Mouse (Mus musculus) embryo, embryonic 9.5 days (tissue): Measurements from ENCODE around the gene Btbd11.

Experiments
- DNase-seq: peaks from one replicate; pipeline ENCODE4 v3.0.0-alpha.2; 2017; ENCODE audit errors: extremely low spot score

Btbd11 gene

DNA sequence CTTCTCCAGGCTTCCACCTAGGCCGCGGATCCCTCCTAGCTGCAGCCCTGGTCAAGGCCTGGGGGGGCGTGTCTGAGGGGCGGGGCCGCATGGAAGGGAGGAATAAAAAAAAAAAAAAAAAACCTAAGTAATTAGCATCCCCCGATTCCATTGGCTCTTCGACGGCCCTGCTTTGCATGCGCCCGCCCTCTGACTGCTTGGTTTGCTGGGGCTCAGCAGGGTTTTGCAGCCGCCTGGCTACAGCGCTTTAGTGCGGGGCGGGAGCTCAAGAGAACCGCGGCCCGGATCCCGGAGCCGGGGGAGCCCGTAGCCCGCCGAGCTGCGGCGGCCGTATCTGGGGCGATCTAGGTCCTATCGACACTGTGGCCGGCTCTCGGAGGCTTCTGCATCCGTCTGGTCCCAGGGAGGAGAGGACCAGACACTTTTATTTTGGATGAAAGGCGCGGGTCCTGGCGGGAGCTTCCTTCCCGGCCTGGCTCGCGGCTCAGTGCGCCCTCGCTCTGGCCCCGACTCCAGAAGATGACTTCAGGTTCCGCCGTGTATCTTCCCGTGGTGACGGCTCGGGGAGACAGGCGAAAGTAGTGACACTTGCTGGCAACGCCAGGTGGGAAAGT lies at the start of gene Btbd11:
Btbd11 (plus strand) TSS at position 210 of the 614 bp plus-strand sequence.
- peak; percentile 87 for DNase-seq

DNA sequence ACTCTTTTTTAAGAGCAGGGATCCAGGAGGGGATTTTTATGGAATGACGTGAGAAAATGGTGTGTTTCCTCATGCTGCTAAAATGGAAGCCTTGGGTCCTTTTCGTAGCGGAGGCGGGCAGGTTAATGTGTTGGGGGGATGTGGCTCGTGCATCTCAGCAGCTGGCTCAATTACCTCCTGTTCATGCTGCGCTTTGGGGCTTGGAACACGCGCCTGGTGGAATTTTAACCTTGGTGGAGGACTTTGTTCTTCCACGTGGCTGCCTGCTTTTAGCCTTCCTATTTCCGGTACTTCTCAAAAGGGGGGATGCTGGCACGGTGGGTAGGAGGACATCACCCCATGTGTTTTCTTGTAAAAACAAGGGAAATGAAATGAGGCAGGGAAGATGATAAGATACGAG lies 47.9 kb upstream of the Btbd11 start:
- no peak for DNase-seq

DNA sequence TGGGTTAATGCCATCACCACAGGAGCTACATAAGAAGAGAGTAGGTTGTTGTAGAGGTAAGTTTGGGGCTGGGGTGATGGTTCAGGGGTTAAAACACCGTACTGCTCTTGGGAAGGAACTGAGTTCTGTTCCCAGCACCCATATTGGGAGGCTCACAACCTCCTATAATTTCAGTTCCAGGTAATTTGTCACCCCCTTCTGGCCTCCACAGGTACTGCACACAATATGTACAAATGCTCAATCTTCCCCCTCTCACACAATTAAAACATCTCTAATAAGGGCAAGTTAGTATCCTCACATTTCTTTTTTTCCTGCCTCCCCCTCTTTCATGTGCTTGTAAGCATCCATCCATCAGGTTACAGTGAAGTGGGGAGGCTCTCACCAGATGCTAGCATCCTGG lies 44.7 kb upstream of the Btbd11 start:
- DNase-seq = no peak

DNA sequence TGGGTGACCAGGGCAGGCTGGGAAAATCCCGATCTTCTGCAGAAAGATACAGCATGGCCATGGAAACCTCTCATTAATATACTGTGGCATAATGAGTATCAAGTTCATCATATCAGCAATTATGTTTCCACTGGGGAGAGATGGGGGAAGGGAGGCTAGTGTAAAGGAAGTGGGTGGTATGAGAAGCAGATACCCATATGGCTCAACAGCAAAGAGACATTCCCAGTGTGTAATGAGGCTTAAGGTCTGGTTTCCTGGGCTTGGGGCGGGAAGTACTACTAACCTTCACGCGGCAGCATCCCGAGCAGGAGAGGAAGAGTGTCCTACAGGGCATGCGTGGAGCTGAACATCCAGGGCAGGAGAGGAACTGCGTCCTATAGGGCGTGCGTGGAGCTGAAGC lies 39.4 kb upstream of the Btbd11 start:
- no peak for DNase-seq

DNA sequence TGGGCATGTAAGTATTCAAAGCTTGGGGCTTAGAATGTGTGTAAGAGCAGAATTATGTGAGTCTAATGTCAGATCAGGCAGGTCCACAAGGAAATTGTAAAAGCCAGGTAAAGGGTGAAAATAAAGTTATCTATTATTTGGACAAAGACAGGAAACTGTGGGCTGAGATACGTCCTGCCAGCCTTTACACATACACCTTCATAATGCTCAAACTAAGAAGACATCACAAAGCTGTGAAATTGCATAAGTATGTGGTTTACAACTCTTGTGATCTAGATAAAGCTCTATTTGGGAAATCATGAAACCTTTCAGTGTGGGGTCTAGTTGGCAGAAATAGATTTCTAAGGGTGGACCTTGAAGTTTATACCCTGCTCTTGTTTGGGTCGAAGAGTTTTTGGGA lies 34.1 kb upstream of the Btbd11 start:
- DNase-seq = no peak

DNA sequence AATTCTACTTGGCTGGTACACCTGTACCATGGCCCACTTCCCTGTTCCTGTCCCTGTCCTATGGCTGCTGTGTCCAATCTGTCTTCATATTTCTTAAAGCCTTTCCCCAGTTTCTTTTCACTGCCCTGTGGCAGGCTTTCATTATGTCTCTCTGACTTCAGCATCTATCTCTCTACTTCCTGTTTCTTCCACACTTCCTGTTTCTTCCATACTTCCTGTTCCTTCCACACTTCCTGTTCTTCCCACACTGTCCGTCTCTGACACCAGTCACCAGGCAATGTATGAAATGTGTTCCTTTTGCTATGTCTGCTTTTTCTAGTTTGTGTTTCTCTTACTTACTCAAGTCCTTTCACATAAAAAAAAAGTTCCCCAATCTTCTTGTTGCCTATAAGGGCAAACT lies 32.3 kb upstream of the Btbd11 start:
- no peak for DNase-seq

DNA sequence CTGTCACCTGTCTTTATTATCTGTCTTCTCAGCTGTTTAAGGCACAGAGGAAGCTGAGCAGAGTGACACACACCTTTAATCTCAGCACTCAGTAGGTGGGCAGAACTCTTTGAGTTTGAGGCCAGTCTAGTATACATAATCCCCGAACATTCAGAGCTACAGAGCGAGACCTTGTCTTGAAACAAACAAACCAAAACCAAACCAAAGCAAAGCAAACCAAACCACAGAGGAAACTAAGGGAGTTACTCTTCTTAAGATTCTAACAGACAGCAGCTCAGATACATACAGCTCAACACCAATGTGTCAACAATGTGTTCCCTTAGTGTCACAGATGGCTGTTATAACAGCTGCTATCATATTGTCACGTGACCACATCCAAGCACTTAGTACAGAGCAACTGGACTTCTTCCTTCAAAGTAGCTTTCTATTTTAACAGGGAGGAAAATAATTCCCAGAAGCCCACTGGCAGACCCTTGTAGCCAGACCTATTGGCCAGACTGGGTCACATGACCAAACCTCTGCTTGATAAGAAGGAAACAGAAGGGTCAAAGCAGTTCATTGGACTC lies 27.0 kb upstream of the Btbd11 start:
- no peak for DNase-seq

DNA sequence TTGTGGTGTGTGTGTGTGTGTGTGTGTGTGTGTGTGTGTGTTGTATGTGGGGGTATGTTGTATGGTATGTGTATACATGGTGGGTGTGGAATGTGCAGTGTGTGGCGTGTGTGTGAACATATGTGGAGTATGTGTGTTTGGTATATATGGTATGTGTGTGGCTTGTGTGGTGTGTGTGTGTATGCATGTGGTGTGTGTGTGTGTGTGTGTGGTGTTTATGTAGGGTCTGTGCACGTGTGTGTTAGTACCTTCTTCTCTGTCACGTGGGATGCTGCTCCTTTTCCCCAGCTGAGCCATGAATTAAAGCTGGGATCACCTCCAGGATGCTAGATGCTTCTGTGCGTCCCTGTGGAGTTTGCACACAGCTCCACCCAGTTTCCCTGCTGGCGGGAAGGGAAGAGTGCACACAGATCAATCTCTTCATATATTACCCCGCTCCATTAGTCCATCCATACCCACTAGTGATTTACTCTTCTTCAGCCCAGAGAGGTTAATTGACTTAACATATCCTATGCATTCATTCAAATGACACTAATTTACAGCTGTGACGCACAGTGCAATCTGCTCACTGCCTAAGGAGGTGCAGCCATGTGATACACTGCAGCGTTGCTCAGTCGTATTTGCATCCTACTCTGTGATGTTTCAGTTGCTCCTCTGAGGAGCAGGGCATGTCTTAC lies 23.7 kb upstream of the Btbd11 start:
- no peak for DNase-seq

DNA sequence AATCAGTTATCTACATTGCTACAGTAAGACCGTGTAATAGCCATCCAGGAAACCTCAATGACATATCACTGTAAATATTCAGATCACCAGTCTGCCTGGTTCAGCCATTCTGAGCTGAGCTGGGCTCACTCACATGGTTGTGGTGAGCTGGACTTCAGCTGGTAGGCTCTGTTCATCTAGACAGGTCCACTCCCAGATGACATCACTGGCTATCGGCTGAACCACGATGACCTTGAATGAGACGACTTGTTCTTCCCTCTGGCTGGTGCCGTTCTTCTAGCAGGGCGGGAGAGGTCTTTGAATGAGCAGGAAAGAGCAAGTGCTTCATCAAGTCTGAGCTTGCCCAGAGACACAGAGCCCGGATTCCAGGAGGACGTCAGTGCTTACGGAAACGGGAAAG lies 19.7 kb upstream of the Btbd11 start:
- no peak for DNase-seq

DNA sequence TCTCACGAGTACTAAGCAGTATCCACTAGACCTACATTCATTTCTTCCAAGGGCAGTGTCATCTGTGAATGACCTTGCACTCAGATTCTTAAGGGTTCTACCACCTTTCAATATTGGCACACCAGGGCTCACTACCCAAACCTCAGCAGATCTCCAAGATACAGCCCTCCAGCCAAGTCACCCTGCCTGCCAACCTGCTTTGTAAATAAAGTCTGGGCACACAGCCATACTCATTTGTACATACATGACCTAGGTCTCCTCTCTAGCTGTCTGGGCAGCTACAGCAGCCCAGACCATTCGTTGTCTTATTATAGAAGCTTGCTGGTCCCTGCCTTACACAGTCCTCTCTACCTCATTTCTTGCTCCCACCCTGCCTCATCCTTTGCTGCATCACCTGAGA lies 15.3 kb upstream of the Btbd11 start:
- DNase-seq = no peak

DNA sequence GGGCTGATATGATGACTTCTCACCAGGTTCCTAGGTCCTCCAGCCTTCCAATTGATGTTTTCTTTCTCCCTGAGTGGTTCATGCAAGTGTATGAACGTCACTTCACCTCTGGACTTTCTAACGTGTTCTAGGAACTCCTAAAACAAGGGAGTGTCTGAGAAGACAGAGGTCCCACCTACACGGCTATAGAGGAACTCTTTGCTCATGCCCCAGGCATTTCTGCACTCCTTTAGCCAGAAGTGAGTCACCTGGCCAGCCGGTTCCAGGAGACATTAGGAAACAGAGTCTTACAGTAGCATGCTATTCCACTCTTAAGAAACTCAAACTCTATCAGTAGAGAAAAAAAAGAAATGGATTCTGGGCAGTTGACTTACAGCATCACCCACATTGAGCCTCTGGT lies 14.5 kb upstream of the Btbd11 start:
- no peak for DNase-seq

DNA sequence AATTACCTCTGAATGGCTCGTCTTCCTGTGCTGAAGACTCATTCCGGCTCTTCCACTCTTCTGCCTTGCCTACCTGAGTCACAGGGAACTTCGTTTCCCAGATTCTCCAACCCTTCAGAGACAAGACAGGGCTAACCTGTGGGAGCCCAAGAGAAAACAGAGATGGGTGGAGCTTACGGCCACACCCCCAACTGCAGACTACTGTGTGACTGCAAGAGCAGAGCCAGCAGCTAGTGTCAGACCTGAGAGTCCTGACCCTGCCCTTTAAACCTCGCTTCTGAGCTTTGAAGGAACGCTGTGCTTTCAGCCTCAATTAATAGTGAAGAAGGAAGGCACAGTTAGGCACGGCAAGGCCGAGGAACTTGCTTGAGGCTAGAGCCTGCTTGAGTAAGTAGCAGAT lies 7.6 kb upstream of the Btbd11 start:
- peak; percentile 17 for DNase-seq

DNA sequence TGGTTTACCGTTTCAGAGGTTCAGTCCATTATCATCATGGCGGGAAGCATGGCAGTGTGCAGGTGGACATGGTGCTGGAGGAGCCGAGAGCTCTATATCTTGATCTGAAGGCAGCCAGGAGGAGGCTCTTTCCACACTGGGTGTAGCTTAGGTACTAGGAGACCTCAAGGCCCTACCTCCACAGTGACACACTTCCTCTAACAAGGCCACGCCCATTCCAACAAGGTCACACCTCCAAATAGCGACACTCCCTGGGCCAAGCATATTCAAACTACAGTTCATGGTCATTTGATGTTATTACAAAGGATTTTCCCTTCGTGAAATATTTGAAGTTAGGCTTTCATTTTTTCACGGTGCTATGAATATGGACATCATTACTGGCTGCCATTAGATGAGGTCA lies 3.6 kb upstream of the Btbd11 start:
- DNase-seq = no peak

DNA sequence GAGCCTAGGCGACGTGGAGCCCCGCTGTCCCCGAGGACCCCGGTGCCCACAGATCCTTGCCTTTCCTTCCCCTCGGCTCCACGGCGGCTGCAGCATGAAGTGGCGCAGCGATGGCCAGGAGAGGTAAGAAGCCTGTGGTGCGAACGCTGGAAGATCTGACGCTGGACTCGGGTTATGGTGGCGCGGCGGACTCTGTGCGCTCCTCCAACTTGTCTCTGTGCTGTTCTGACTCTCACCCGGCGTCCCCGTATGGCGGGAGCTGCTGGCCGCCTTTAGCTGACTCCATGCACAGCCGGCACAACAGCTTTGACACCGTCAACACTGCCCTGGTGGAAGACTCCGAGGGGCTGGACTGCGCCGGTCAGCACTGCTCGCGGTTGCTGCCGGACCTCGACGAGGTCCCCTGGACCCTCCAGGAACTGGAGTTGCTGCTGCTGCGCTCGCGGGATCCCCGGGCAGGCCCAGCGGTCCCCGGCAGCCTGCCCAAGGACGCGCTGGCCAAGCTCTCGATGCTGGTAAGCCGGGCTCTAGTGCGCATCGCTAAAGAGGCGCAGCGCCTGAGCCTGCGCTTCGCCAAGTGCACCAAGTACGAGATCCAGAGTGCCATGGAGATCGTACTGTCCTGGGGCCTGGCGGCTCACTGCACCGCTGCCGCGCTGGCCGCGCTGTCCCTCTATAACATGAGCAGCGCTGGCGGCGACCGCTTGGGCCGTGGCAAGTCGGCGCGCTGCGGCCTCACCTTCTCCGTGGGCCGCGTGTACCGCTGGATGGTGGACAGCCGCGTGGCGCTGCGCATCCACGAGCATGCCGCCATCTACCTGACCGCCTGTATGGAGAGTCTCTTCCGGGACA lies 831 bp downstream of the Btbd11 start:
- peak; percentile 67 for DNase-seq

DNA sequence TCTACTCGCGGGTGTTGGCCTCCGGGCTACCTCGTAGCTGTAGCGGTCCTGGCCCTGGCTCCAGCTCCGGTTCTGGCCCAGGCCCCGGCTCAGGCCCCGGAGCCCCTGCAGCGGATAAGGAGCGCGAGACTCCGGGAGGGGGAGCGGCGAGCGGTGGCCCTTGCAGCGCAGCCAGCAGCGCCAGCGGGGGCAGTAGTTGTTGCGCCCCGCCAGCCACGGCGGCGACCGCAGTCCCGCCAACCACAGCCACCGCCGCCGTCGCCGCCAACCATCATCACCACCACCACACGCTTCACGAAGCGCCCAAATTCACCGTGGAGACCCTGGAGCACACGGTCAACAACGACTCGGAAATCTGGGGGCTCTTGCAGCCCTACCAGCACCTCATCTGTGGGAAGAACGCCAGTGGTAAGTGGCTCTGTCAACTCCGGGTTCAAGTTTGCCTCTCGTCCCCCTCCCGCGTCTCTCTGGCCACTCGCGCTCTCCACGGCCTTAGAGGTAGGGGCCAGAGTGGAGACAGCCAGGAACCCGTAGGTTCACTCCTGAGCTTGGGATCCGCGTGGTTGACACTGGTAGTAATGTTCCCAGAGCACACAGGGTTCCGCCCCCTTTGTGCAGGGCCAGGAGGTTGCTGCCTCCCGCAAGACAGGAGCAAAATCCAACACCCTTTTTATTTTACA lies 1.6 kb downstream of the Btbd11 start:
- no peak for DNase-seq

DNA sequence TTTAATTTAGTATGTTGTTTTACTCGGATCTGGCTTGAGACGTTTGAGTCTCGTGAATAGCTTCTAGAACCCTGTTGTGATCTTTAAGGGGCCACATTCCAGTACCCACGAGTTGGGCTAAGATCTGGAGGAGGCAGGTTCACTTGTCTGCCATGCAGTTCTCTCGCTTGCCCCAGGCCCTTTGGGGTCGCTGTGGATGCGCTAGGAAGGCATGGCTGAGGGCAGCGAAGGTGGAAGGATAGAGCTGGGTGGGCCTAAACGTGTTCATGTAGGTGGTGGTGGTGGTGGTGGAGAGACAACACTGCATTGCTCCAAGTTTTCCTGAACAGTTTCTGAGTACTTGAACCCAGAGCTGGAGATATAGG lies 2.1 kb downstream of the Btbd11 start:
- DNase-seq = peak; percentile 75

DNA sequence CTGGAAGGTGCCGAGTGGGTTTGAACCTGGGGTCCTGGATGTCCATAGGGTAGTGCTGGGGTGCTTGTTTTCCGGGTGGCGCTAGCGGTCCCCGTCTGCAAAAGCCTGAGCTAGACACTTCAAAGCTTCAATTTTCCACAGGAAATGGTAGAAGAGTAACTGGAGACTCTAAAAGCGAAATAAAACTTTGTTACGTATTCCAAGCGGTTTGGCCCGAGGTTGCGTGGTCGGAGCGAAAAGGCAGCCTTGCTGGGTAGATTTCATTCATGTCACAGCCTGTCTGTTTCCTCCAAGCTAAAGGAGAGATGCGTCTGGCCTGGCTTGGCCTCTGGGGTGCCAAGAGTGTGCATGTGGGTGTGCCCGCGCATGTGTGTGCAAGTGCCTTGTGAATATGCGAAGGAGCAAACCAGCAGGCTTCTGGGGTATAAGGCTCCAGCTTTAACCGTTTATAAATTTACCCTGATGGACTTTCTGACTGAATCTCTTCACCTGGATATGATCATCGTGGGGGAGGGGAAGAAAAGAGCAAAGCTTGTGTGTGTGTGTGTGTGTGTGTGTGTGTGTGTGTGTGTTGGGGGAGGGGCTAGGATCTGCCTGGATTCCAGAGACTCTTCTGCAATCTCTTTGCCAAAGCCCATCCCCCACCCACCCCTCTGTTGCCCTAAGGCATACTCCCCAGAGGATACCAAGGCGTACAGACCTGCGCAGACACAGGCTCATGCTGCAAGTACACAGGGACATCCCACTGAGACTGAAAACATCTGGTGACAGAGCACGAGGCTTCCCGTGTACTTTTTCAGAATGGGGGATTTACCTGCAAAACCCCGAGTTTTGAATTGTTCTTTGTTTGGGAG lies 2.9 kb downstream of the Btbd11 start:
- DNase-seq = peak; percentile 32

DNA sequence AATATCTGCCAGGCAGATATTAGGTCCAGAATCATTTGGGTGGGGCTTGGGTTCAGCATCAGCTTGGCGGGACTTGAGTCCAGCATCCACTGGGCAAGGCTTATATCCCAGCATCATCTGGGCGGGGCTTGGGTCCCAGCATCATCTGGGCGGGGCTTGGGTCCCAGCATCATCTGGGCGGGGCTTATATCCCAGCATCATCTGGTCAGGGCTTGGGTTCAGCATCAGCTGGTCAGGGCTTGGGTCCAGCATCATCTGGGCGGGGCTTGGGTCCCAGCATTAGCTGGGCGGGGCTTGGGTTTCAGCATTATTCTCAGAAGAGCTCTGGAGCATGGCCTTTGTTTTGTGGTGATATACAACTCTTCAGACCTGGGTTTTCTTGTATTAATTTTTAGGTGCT lies 6.4 kb downstream of the Btbd11 start:
- DNase-seq = no peak

DNA sequence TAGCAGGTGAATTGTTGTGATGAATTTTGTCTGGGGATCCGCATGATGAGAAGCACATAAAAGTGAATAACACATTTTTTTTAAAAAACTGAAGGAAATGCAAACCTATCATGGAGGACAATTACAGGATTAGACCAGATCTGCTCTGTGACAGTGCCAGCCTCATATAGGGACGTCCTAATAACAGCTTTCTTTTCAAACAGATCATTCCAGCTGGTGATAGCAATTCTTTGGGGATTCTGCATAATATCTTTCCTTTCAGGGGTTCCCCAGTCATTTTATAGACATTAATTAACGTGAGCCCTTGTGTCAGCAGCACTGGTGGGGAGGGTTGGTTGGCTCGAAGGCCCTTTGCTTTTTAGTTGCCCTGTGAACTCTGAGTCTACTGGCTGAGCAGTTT lies 7.9 kb downstream of the Btbd11 start:
- no peak for DNase-seq

DNA sequence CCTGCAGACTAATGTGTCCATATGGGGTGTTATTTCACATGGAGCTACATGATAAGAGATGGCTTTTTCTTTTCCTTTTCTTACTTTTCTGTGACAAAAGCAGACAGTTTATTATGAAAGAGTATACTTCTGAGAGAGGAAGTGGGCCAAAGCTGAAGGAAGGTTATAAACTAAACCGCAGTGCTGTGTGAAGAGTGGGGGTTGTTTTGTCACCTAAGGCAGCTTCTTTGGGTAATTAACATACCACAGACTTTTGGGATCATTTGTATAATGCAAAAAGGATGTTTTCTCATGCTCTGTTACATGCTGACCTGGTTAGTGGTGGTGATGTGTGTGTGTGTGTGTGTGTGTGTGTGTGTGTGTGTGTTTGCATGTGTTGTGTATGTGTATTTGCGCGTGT lies 24.5 kb downstream of the Btbd11 start:
- no peak for DNase-seq
